Mouse (Mus musculus) testis, adult 10 weeks (tissue): Measurements from ENCODE around the gene Nanog. TPM values are rescaled to one million over a fixed set of nuclear protein-coding genes. Genes with fewer than 3 reads are reported as not detected.

Experiments
- polyA plus RNA-seq: library from polyadenylated mRNA; stranded (reverse); fragments of 350-450 nt; fragmentation: Illumina TruSeq; extraction: RNeasy Lipid Tissue Mini Kit (QIAGEN cat#74804); gene quantifications from one replicate; pipeline ENCODE4 v1.2.3, GENCODE M21; 2014; ENCODE audit warnings: low read depth, low replicate concordance

The Nanog gene
- 0.17 TPM for polyA plus RNA-seq

DNA sequence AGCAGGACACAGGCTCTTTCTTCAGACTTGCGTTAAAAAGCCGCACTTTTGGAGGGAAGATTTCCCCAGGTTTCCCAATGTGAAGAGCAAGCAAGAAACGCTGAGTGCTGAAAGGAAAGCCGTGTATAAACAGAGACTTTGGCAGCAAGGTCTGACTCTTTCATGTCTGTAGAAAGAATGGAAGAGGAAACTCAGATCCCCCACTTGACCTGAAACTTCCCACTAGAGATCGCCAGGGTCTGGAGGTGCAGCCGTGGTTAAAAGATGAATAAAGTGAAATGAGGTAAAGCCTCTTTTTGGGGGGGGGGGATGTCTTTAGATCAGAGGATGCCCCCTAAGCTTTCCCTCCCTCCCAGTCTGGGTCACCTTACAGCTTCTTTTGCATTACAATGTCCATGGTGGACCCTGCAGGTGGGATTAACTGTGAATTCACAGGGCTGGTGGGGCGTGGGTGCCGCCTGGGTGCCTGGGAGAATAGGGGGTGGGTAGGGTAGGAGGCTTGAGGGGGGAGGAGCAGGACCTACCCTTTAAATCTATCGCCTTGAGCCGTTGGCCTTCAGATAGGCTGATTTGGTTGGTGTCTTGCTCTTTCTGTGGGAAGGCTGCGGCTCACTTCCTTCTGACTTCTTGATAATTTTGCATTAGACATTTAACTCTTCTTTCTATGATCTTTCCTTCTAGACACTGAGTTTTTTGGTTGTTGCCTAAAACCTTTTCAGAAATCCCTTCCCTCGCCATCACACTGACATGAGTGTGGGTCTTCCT, at the start of gene Nanog:
TSS of gene Nanog (plus strand) at position 454 of the 765 bp plus-strand sequence.

Other genes starting within 250 kb of the Nanog start
- 197 TPM for gene Rimklb, start 208.7 kb upstream of the Nanog start, polyA plus RNA-seq
- gene Mfap5, start 201.6 kb upstream of the Nanog start, polyA plus RNA-seq: 11.4 TPM
- not detected for gene Aicda, start 153.7 kb upstream of the Nanog start, polyA plus RNA-seq
- 2.2 TPM for gene Apobec1, start 105.0 kb upstream of the Nanog start, polyA plus RNA-seq
- 0.15 TPM for gene Gdf3, start 97.4 kb upstream of the Nanog start, polyA plus RNA-seq
- not detected for gene Dppa3, start 81.1 kb upstream of the Nanog start, polyA plus RNA-seq
- 481 TPM for gene Slc2a3, start 94.2 kb downstream of the Nanog start, polyA plus RNA-seq
- gene Foxj2, start 112.4 kb downstream of the Nanog start, polyA plus RNA-seq: 2.1 TPM
- gene C3ar1, start 148.7 kb downstream of the Nanog start, polyA plus RNA-seq: 0.88 TPM
- 18.8 TPM for gene Necap1, start 167.0 kb downstream of the Nanog start, polyA plus RNA-seq
- gene Clec4a1, start 214.4 kb downstream of the Nanog start, polyA plus RNA-seq: 2.4 TPM
- gene Clec4a3, start 245.0 kb downstream of the Nanog start, polyA plus RNA-seq: 2.5 TPM